Mouse (Mus musculus) embryonic fibroblast, embryonic 13.5 days (primary cell): ENCODE measurements around the gene Gm20696.

Experiments used
- CTCF ChIP-seq: IDR thresholded peaks from 2 replicates; pipeline ENCODE4 v1.5.1; 2011; ENCODE audit warnings: mild to moderate bottlenecking, control low read depth, low read length, moderate library complexity, borderline replicate concordance; ENCODE audit not compliant: insufficient read depth
- POLR2A ChIP-seq: IDR thresholded peaks from 2 replicates; pipeline ENCODE4 v1.6.1; 2011; ENCODE audit warnings: low read depth, mild to moderate bottlenecking, control low read depth, low read length, moderate library complexity

DNA sequence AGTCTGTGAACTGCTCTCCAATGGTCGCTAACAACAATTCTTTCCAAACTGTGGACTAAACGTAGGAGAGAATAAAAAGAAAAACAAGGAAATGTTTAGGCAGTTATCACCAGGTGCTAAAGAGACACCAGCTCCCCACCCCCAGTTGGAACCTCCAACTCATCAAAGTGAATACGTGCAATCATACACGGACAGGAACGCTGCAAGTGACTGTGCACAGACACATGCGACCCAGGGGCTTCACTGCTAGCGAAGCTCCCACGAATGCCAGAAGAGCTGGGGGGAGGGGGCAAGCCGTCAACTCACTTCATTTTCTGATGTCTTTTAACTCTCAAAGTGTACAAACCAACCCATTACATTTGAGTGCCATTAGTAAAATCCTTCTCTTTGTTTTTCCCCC, 30.5 kb downstream of the Gm20696 start:
- TF ChIP-seq CTCF (no peak), POLR2A (no peak)
